In genomic region chr8:80688141-80688540, GRCm38 (mm10) we compare ENCODE assay signal across 9 mouse cellular contexts. TPM values are rescaled to one million over a fixed set of nuclear protein-coding genes. Genes with fewer than 3 reads are reported as not detected.
DNase-seq lines count a peak whose midpoint lies in the region; ATAC-seq and TF ChIP-seq lines count a peak whose summit lies in the region.
"Had no signal": no experiment of that assay in that cellular context is flagged by ENCODE, and none has a peak within 500 bp of the region (broad histone marks: within the 10 kb centered on the region; RNA-seq: fewer than 3 reads in every experiment).

No protein-coding gene starts in this region.

- H3K27ac ChIP-seq in liver, embryonic 13.5 days: 0 out of 2 replicates have a peak overlapping the region, but pooled peaks have one; percentile 20
- no peak overlapping the region for H3K27ac ChIP-seq in olfactory bulb, adult 2 months (ENCODE audit: insufficient read depth, low read depth, low read length)
- H3K27ac ChIP-seq: embryonic facial prominence, embryonic 13.5 days had no signal

- H3K27me3 ChIP-seq in liver, embryonic 13.5 days: no peaks in the 10 kb centered on the region
- H3K27me3 ChIP-seq: embryonic facial prominence, embryonic 13.5 days had no signal

- intact Hi-C loops in gastrocnemius, postnatal 14 days (cut with DNase I; ENCODE audit: low total_unique reads): loop anchor here (5.0 kb wide), 1 partner anchor 191 kb away; no protein-coding TSS in a partner anchor

- H3K4me2 ChIP-seq in liver, embryonic 13.5 days: peak overlapping the region; percentile 17; the same call in 1 of the 2 replicates
- H3K4me2 ChIP-seq: embryonic facial prominence, embryonic 13.5 days had no signal

- 11% methylated on average over 4 of the region's 4 CpGs for WGBS in liver, embryonic 13.5 days (ENCODE audit: insufficient replicate concordance)
- 51% methylated on average over 4 of the region's 4 CpGs for WGBS in olfactory bulb, adult 2 months

- DNase-seq in 3T3-L1 (ENCODE audit: low read depth, low spot score) (peak; percentile 53), adipocyte (ENCODE audit: low spot score) (peak; percentile 16)
- DNase-seq in cerebellum, postnatal 4 days (ENCODE audit: low spot score in 2 of 2): peak; percentile 53 to 69
- DNase-seq in gastrocnemius, postnatal 14 days: peak; percentile 44
- DNase-seq in kidney, postnatal 10 days: peak; percentile 86
- DNase-seq in liver, embryonic 13.5 days: peak; percentile 79
- DNase-seq in testis, postnatal 14 days (ENCODE audit: low spot score): peak; percentile 28

- H3K4me3 ChIP-seq in liver, embryonic 13.5 days (replicated peaks): no peak overlapping the region
- H3K4me3 ChIP-seq in olfactory bulb, adult 2 months (ENCODE audit: insufficient read depth, low read depth, low read length): no peak overlapping the region
- H3K4me3 ChIP-seq: embryonic facial prominence, embryonic 13.5 days had no signal

- no peak for TF ChIP-seq POLR2A in olfactory bulb, adult 2 months (IDR thresholded peaks at IDR 0.05; ENCODE audit: insufficient read depth, low read depth, low read length)

- H3K36me3 ChIP-seq in liver, embryonic 13.5 days: no peaks in the 10 kb centered on the region
- H3K36me3 ChIP-seq: embryonic facial prominence, embryonic 13.5 days had no signal

- ATAC-seq in liver, embryonic 13.5 days (ENCODE audit: low read depth): peak; percentile 90

- H3K9ac ChIP-seq in liver, embryonic 13.5 days: 0 out of 2 replicates have a peak overlapping the region, but pooled peaks have one; percentile 24
- H3K9ac ChIP-seq: embryonic facial prominence, embryonic 13.5 days had no signal

- peaks cover 55% of the 10 kb centered on the region for H3K4me1 ChIP-seq in liver, embryonic 13.5 days (replicated peaks)
- no peaks in the 10 kb centered on the region for H3K4me1 ChIP-seq in olfactory bulb, adult 2 months (ENCODE audit: control insufficient read depth, insufficient read depth, low read length)

- H3K9me3 ChIP-seq in liver, embryonic 13.5 days (replicated peaks): no peaks in the 10 kb centered on the region
- H3K9me3 ChIP-seq: embryonic facial prominence, embryonic 13.5 days had no signal

- TF ChIP-seq CTCF in olfactory bulb, adult 2 months (IDR thresholded peaks at IDR 0.05; ENCODE audit: insufficient read depth, low read depth, low read length): peak; percentile 54

RNA-seq across cellular contexts. Expression of gene Smarca5, which starts 51.2 kb away (rescaled TPM):
- 10 to 100 TPM; 29.1 to 30.6 TPM for total RNA-seq in gastrocnemius, postnatal 14 days (2021)
- 57.9 and 70.2 TPM in 2 replicates for polyA plus RNA-seq in liver, embryonic 13.5 days (2015; fragmentation: Nextera tagmentation; extraction: Ambion mirVana)
- polyA plus RNA-seq in olfactory bulb, adult 2 months (2012; ENCODE audit: insufficient read depth, insufficient read length, low replicate concordance, missing spikeins): 90.9 TPM in 1 of 2 replicates, not detected in the other

Comparison
In these comparisons a context has a peak if more than half of its experiments do, and no peak if none do; other contexts are left out.
1. DNase-seq: peak in every context shown above with its lines; median percentile 86 in kidney, postnatal 10 days; 79 in liver, embryonic 13.5 days; 61 in cerebellum, postnatal 4 days; 53 in 3T3-L1; 44 in gastrocnemius, postnatal 14 days; 28 in testis, postnatal 14 days; 16 in adipocyte.